Mouse (Mus musculus) testis, adult 2 months (tissue): ENCODE results near the gene Kif2c. TPM values are rescaled to one million over a fixed set of nuclear protein-coding genes. Genes with fewer than 3 reads are reported as not detected.
A peak's percentile ranks its signal among the peaks of the same experiment; 100 is the strongest.

Experiments
- H3K27ac ChIP-seq: fragments of 200-500 bp; 2 replicates; pipeline ENCODE4 v1.5.1; 2012; ENCODE audit warnings: low read depth, low read length; ENCODE audit not compliant: control insufficient read depth, insufficient read depth
- H3K27me3 ChIP-seq: fragments of 200-500 bp; 2 replicates; pipeline ENCODE4 v1.6.1; 2012; ENCODE audit warnings: mild to moderate bottlenecking, low read length, moderate library complexity; ENCODE audit not compliant: control insufficient read depth, insufficient read depth
- H3K36me3 ChIP-seq: fragments of 200-500 bp; 2 replicates; pipeline ENCODE4 v1.6.1; 2012; ENCODE audit warnings: mild to moderate bottlenecking, low read length; ENCODE audit not compliant: control insufficient read depth, insufficient read depth
- H3K4me1 ChIP-seq: fragments of 200-500 bp; 2 replicates; pipeline ENCODE4 v1.6.1; 2012; ENCODE audit warnings: low read length; ENCODE audit not compliant: control insufficient read depth, insufficient read depth
- H3K4me3 ChIP-seq: fragments of 200-500 bp; 2 replicates; pipeline ENCODE4 v1.5.1; 2012; ENCODE audit warnings: low read depth, mild to moderate bottlenecking, low read length, moderate library complexity, mixed read lengths; ENCODE audit not compliant: control insufficient read depth
- CTCF ChIP-seq: fragments of 200-500 bp; IDR thresholded peaks from 2 replicates; pipeline ENCODE4 v1.5.1; 2012; ENCODE audit warnings: low read depth, mild to moderate bottlenecking, inconsistent platforms, low read length, moderate library complexity; ENCODE audit not compliant: control insufficient read depth, insufficient read depth, insufficient replicate concordance
- POLR2A ChIP-seq: fragments of 200-500 bp; IDR thresholded peaks from 2 replicates; pipeline ENCODE4 v1.6.1; 2012; ENCODE audit warnings: low read depth, mild to moderate bottlenecking, inconsistent platforms, low read length, moderate library complexity; ENCODE audit not compliant: control insufficient read depth
- polyA plus RNA-seq: library from polyadenylated mRNA; depleted of rRNA; stranded (reverse); fragments of >200 nt; gene quantifications from 2 replicates; pipeline ENCODE4 v1.2.3, GENCODE M21; 2012

Gene Kif2c
- polyA plus RNA-seq, 1 experiment = 325 TPM

- Histone ChIP-seq H3K4me1 (peaks cover 14% of the 10 kb centered on the region), H3K27me3 (no peaks in the 10 kb centered on the region), H3K4me3 (no peak overlapping the region), H3K36me3 (no peaks in the 10 kb centered on the region), H3K27ac (peak overlapping the region; percentile 16)
- TF ChIP-seq CTCF (no peak), POLR2A (no peak)
Measured at GRCm38 (mm10) chr4:117125910-117126674, 56.3 kb downstream of the Kif2c start.

GRCm38 (mm10) chr4:117125348-117125909, 57.0 kb downstream of the Kif2c start, which contains the start of gene Btbd19:
Gene Btbd19, minus strand, starts transcription at chr4:117125725.
- Histone ChIP-seq H3K36me3 (no peaks in the 10 kb centered on the region), H3K4me1 (peaks cover 19% of the 10 kb centered on the region), H3K27ac (peak within 1 kb of the TSS; percentile 16), H3K27me3 (no peaks in the 10 kb centered on the region), H3K4me3 (no peak within 1 kb of the TSS)
- TF ChIP-seq POLR2A = no peak
- TF ChIP-seq CTCF = no peak

GRCm38 (mm10) chr4:117124518-117125347, 57.7 kb downstream of the Kif2c start:
- H3K27me3 ChIP-seq = no peaks in the 10 kb centered on the region
- no peak overlapping the region for H3K4me3 ChIP-seq
- H3K27ac ChIP-seq = peak overlapping the region; percentile 16
- TF ChIP-seq POLR2A (no peak), CTCF (no peak)
- no peaks in the 10 kb centered on the region for H3K36me3 ChIP-seq
- peaks cover 26% of the 10 kb centered on the region for H3K4me1 ChIP-seq

- Histone ChIP-seq H3K27me3 (no peaks in the 10 kb centered on the region), H3K4me3 (no peak overlapping the region), H3K4me1 (peaks cover 27% of the 10 kb centered on the region), H3K27ac (no peak overlapping the region), H3K36me3 (no peaks in the 10 kb centered on the region)
- no peak for TF ChIP-seq POLR2A
- TF ChIP-seq CTCF = no peak
Measured at GRCm38 (mm10) chr4:117124218-117124517, 58.3 kb downstream of the Kif2c start.

GRCm38 (mm10) chr4:117123546-117124217, 58.8 kb downstream of the Kif2c start:
- no peaks in the 10 kb centered on the region for H3K27me3 ChIP-seq
- H3K36me3 ChIP-seq = no peaks in the 10 kb centered on the region
- TF ChIP-seq POLR2A (no peak), CTCF (no peak)
- H3K4me1 ChIP-seq = peaks cover 27% of the 10 kb centered on the region
- no peak overlapping the region for H3K27ac ChIP-seq
- H3K4me3 ChIP-seq = no peak overlapping the region

GRCm38 (mm10) chr4:117122209-117122608, 60.2 kb downstream of the Kif2c start:
- Histone ChIP-seq H3K4me1 (peaks cover 22% of the 10 kb centered on the region), H3K36me3 (no peaks in the 10 kb centered on the region), H3K27ac (no peak overlapping the region), H3K4me3 (no peak overlapping the region), H3K27me3 (no peaks in the 10 kb centered on the region)
- no peak for TF ChIP-seq POLR2A
